Mouse (Mus musculus) lung, postnatal 36 days (tissue): ENCODE measurements at regions not wholly inside any gene's neighbourhood (a gene's known extent, or its start where the extent isn't known, plus 50 kb on each side); places are given as distances from the start of the nearest gene placed in this dataset.

ENCODE experiments used
- DNase-seq: peaks from one replicate; pipeline ENCODE4 v3.0.0; 2022; ENCODE audit warnings: mixed read lengths

GRCm38 (mm10) chr10:38269136-38269535 lies 552.4 kb downstream of the Rfpl4b start:
- peak; percentile 34 for DNase-seq

GRCm38 (mm10) chr10:38265564-38265963 lies 556.0 kb downstream of the Rfpl4b start:
- peak; percentile 48 for DNase-seq

- DNase-seq: peak; percentile 46
Measured at GRCm38 (mm10) chr10:38246821-38247220, 574.8 kb downstream of the Rfpl4b start.
